Mouse (Mus musculus): ENCODE measurements around the gene Atf5.

GRCm38 (mm10) chr7:44838073-44838472 lies 21.6 kb upstream of the Atf5 start:
- TF ChIP-seq POLR2A (IDR thresholded peaks at IDR 0.05; ENCODE audit: borderline replicate concordance, low read depth, low read length) = no peak
- no peak for TF ChIP-seq CTCF (IDR thresholded peaks at IDR 0.05; ENCODE audit: low read depth, low read length)

Data from bone marrow macrophage, adult 2 months (primary cell).